Mouse (Mus musculus) stomach, embryonic 16.5 days (tissue): ENCODE measurements at regions not wholly inside any gene's neighbourhood (a gene's known extent, or its start where the extent isn't known, plus 50 kb on each side); places are given as distances from the start of the nearest gene placed in this dataset.

ENCODE experiments used
- ATAC-seq: fragments of 200-750 bp; cut with Nextera tagmentation; 2 replicates; pipeline ENCODE4 v1.8.0; 2017; ENCODE audit warnings: moderate number of reproducible peaks, moderate TSS enrichment; ENCODE audit not compliant: insufficient read depth, low FRiP score
- H3K27ac ChIP-seq: fragments of 300-500 bp; sonication (generic); 2 replicates; pipeline ENCODE4 v1.5.1; 2014; ENCODE audit warnings: low read length
- H3K27me3 ChIP-seq: fragments of 300-500 bp; sonication (generic); 2 replicates; pipeline ENCODE4 v1.6.1; 2014; ENCODE audit warnings: low read length, control low read depth, mixed read lengths; ENCODE audit not compliant: control insufficient read depth, insufficient read depth
- H3K36me3 ChIP-seq: fragments of 300-500 bp; sonication (generic); 2 replicates; pipeline ENCODE4 v1.6.1; 2014; ENCODE audit warnings: low read length; ENCODE audit not compliant: control insufficient read depth, insufficient read depth
- H3K4me1 ChIP-seq: fragments of 300-500 bp; sonication (generic); 2 replicates; pipeline ENCODE4 v1.6.1; 2014; ENCODE audit warnings: low read length, control low read depth, mixed read lengths; ENCODE audit not compliant: control insufficient read depth, insufficient read depth
- H3K4me2 ChIP-seq: fragments of 300-500 bp; sonication (generic); 2 replicates; pipeline ENCODE4 v1.6.1; 2014; ENCODE audit warnings: low read depth, low read length, mixed read lengths
- H3K4me3 ChIP-seq: fragments of 300-500 bp; sonication (generic); replicated peaks from 2 replicates; pipeline ENCODE4 v1.5.1; 2014; ENCODE audit warnings: mild to moderate bottlenecking, low read length
- H3K9ac ChIP-seq: fragments of 300-500 bp; sonication (generic); 2 replicates; pipeline ENCODE4 v1.6.1; 2014; ENCODE audit warnings: low read length
- H3K9me3 ChIP-seq: fragments of 300-500 bp; sonication (generic); replicated peaks from 2 replicates; pipeline ENCODE4 v1.6.1; 2016; ENCODE audit warnings: low read length, control low read depth; ENCODE audit not compliant: control insufficient read depth
- WGBS: fragments of 180-500 bp; shearing (Covaris S2); extraction: QIAGEN DNeasy Blood & Tissue Kit; methylation state at CpG from one replicate; pipeline ENCODE4 v1.1.7; 2014; 5-methylcytosine and 5-hydroxymethylcytosine counted together

GRCm38 (mm10) chr11:8212714-8213113 lies 451.6 kb downstream of the Tns3 start:
- ATAC-seq, result no peak
- Histone ChIP-seq H3K4me1 (no peaks in the 10 kb centered on the region), H3K9me3 (no peaks in the 10 kb centered on the region), H3K27ac (no peak overlapping the region), H3K27me3 (no peaks in the 10 kb centered on the region), H3K4me3 (no peak overlapping the region), H3K36me3 (no peaks in the 10 kb centered on the region), H3K4me2 (no peak overlapping the region), H3K9ac (no peak overlapping the region)
- WGBS, result 67% methylated on average over 4 of the region's 4 CpGs

GRCm38 (mm10) chr11:8209041-8209440 lies 455.3 kb downstream of the Tns3 start:
- no peak for ATAC-seq
- no peak overlapping the region for H3K4me2 ChIP-seq
- H3K9ac ChIP-seq, result no peak overlapping the region
- H3K4me1 ChIP-seq, result no peaks in the 10 kb centered on the region
- 69% methylated on average over 2 of the region's 2 CpGs for WGBS
- no peak overlapping the region for H3K4me3 ChIP-seq
- H3K36me3 ChIP-seq, result no peaks in the 10 kb centered on the region
- no peaks in the 10 kb centered on the region for H3K9me3 ChIP-seq
- H3K27me3 ChIP-seq, result no peaks in the 10 kb centered on the region
- no peak overlapping the region for H3K27ac ChIP-seq

GRCm38 (mm10) chr11:8199293-8199692 lies 465.0 kb downstream of the Tns3 start:
- Histone ChIP-seq H3K4me3 (no peak overlapping the region), H3K27ac (no peak overlapping the region), H3K9me3 (no peaks in the 10 kb centered on the region), H3K36me3 (no peaks in the 10 kb centered on the region), H3K4me1 (no peaks in the 10 kb centered on the region), H3K9ac (no peak overlapping the region), H3K27me3 (no peaks in the 10 kb centered on the region), H3K4me2 (no peak overlapping the region)
- no peak for ATAC-seq
- 65% methylated on average over 8 of the region's 8 CpGs for WGBS
